Mouse (Mus musculus) kidney, postnatal 14 days (tissue): ENCODE data around the gene Ano4.

Experiments used
- DNase-seq: peaks from one replicate; pipeline ENCODE4 v3.0.0; 2022; ENCODE audit warnings: mixed read lengths

The Ano4 gene

GRCm38 (mm10) chr10:89273001-89273680 lies 71.4 kb downstream of the Ano4 start:
- no peak for DNase-seq

GRCm38 (mm10) chr10:89267312-89267711 lies 77.2 kb downstream of the Ano4 start:
- DNase-seq: no peak

GRCm38 (mm10) chr10:89263396-89263795 lies 81.2 kb downstream of the Ano4 start:
- DNase-seq: no peak

- DNase-seq: no peak
These were observed 86.8 kb downstream of the Ano4 start for GRCm38 (mm10) chr10:89257457-89258381.

- DNase-seq: no peak
These were observed 87.7 kb downstream of the Ano4 start for GRCm38 (mm10) chr10:89256762-89257456.

GRCm38 (mm10) chr10:89254765-89255164 lies 89.8 kb downstream of the Ano4 start:
- no peak for DNase-seq

- no peak for DNase-seq
These were observed 90.8 kb downstream of the Ano4 start for GRCm38 (mm10) chr10:89253799-89254198.

- no peak for DNase-seq
These were observed 91.9 kb downstream of the Ano4 start for GRCm38 (mm10) chr10:89252636-89253035.

- no peak for DNase-seq
These were observed 100.8 kb downstream of the Ano4 start for GRCm38 (mm10) chr10:89243808-89244207.

- DNase-seq: peak; percentile 57
These were observed 120.0 kb downstream of the Ano4 start for GRCm38 (mm10) chr10:89224524-89224923.

GRCm38 (mm10) chr10:89222284-89222989 lies 122.1 kb downstream of the Ano4 start:
- no peak for DNase-seq

- no peak for DNase-seq
These were observed 128.5 kb downstream of the Ano4 start for GRCm38 (mm10) chr10:89216078-89216477.

- DNase-seq: peak; percentile 6
These were observed 138.7 kb downstream of the Ano4 start for GRCm38 (mm10) chr10:89205858-89206257.

GRCm38 (mm10) chr10:89196444-89196843 lies 148.1 kb downstream of the Ano4 start:
- DNase-seq: no peak

- no peak for DNase-seq
These were observed 149.5 kb downstream of the Ano4 start for GRCm38 (mm10) chr10:89195068-89195467.

- DNase-seq: no peak
These were observed 150.1 kb downstream of the Ano4 start for GRCm38 (mm10) chr10:89194440-89194839.

- DNase-seq: no peak
These were observed 166.6 kb downstream of the Ano4 start for GRCm38 (mm10) chr10:89177921-89178320.

- DNase-seq: no peak
These were observed 180.0 kb downstream of the Ano4 start for GRCm38 (mm10) chr10:89164533-89164932.

- DNase-seq: no peak
These were observed 189.1 kb downstream of the Ano4 start for GRCm38 (mm10) chr10:89155502-89155901.

- no peak for DNase-seq
These were observed 189.6 kb downstream of the Ano4 start for GRCm38 (mm10) chr10:89154797-89155465.

GRCm38 (mm10) chr10:89149166-89149565 lies 195.4 kb downstream of the Ano4 start:
- DNase-seq: no peak

GRCm38 (mm10) chr10:89121391-89121790 lies 223.2 kb downstream of the Ano4 start:
- DNase-seq: no peak
